Mouse (Mus musculus) cerebellum, adult 2 months (tissue): ENCODE results near the gene Cfap77. TPM values are rescaled to one million over a fixed set of nuclear protein-coding genes. Genes with fewer than 3 reads are reported as not detected.
A peak's percentile ranks its signal among the peaks of the same experiment; 100 is the strongest.

Experiments used
- DNase-seq, 2 experiments: peaks; one replicate each; pipeline ENCODE4 v3.0.0; 2021
- H3K27ac ChIP-seq: fragments of 200-500 bp; 2 replicates; pipeline ENCODE4 v1.5.1; 2012; ENCODE audit warnings: low read length, control low read depth, inconsistent platforms; ENCODE audit not compliant: insufficient read depth
- H3K27me3 ChIP-seq: fragments of 200-500 bp; 2 replicates; pipeline ENCODE4 v1.6.1; 2012; ENCODE audit warnings: inconsistent platforms, mild to moderate bottlenecking, low read length, moderate library complexity; ENCODE audit not compliant: control insufficient read depth, insufficient read depth
- H3K4me1 ChIP-seq: fragments of 200-500 bp; 2 replicates; pipeline ENCODE4 v1.6.1; 2011; ENCODE audit warnings: low read length; ENCODE audit not compliant: control insufficient read depth, insufficient read depth
- H3K4me3 ChIP-seq: fragments of 200-500 bp; replicated peaks from 2 replicates; pipeline ENCODE3; 2011; ENCODE audit warnings: mild to moderate bottlenecking, low read depth, low read length, control low read depth; ENCODE audit not compliant: insufficient read depth
- CTCF ChIP-seq: fragments of 200-500 bp; IDR thresholded peaks from 2 replicates; pipeline ENCODE4 v1.5.1; 2011; ENCODE audit warnings: low read depth, mild to moderate bottlenecking, control low read depth, low read length, moderate library complexity, borderline replicate concordance; ENCODE audit not compliant: insufficient read depth
- POLR2A ChIP-seq: fragments of 200-500 bp; IDR thresholded peaks from 2 replicates; pipeline ENCODE4 v1.6.1; 2011; ENCODE audit warnings: low read length, control low read depth, borderline replicate concordance; ENCODE audit not compliant: insufficient read depth
- WGBS: fragments of 180-500 bp; shearing (Covaris S2); methylation state at CpG from one replicate; pipeline ENCODE4 v1.1.7; 2018; 5-methylcytosine and 5-hydroxymethylcytosine counted together
- polyA plus RNA-seq: library from polyadenylated mRNA; depleted of rRNA; stranded (reverse); fragments of >200 nt; gene quantifications from 2 replicates; pipeline ENCODE4 v1.2.3, GENCODE M21; 2012

Gene Cfap77
- polyA plus RNA-seq, 1 experiment, result 0.41 TPM

GRCm38 (mm10) chr2:28998246-28998645 lies 56.6 kb downstream of the Cfap77 start:
- Histone ChIP-seq H3K4me3 (no peak overlapping the region), H3K27ac (no peak overlapping the region), H3K4me1 (no peaks in the 10 kb centered on the region), H3K27me3 (no peaks in the 10 kb centered on the region)
- WGBS, result 29% methylated on average over 5 of the region's 5 CpGs
- TF ChIP-seq CTCF (no peak), POLR2A (no peak)
- no peak for DNase-seq

GRCm38 (mm10) chr2:28997161-28997834 lies 57.6 kb downstream of the Cfap77 start:
- no peaks in the 10 kb centered on the region for H3K27me3 ChIP-seq
- no peak for DNase-seq
- no peak overlapping the region for H3K4me3 ChIP-seq
- 37% methylated on average over 14 of the region's 14 CpGs for WGBS
- no peaks in the 10 kb centered on the region for H3K4me1 ChIP-seq
- H3K27ac ChIP-seq, result no peak overlapping the region
- no peak for TF ChIP-seq CTCF
- no peak for TF ChIP-seq POLR2A

GRCm38 (mm10) chr2:28995436-28995835 lies 59.4 kb downstream of the Cfap77 start:
- no peak for TF ChIP-seq CTCF
- Histone ChIP-seq H3K4me3 (no peak overlapping the region), H3K4me1 (no peaks in the 10 kb centered on the region), H3K27me3 (no peaks in the 10 kb centered on the region), H3K27ac (no peak overlapping the region)
- 14% methylated on average over 4 of the region's 4 CpGs for WGBS
- no peak for DNase-seq

- TF ChIP-seq CTCF (no peak), POLR2A (no peak)
- 37% methylated on average over 12 of the region's 12 CpGs for WGBS
- Histone ChIP-seq H3K4me1 (no peaks in the 10 kb centered on the region; the same call in 1 of the 2 replicates), H3K27ac (no peak overlapping the region), H3K4me3 (no peak overlapping the region), H3K27me3 (no peaks in the 10 kb centered on the region)
- DNase-seq, result no peak
Observed at GRCm38 (mm10) chr2:28994014-28994413, 60.9 kb downstream of the Cfap77 start.

- no peaks in the 10 kb centered on the region for H3K27me3 ChIP-seq
- no peak for DNase-seq
- H3K4me1 ChIP-seq, result no peaks in the 10 kb centered on the region; the same call in 1 of the 2 replicates
- no peak overlapping the region for H3K27ac ChIP-seq
- 100% methylated on average over 3 of the region's 3 CpGs for WGBS
- TF ChIP-seq POLR2A (no peak), CTCF (no peak)
- H3K4me3 ChIP-seq, result no peak overlapping the region
Observed at GRCm38 (mm10) chr2:28988781-28989180, 66.1 kb downstream of the Cfap77 start.

GRCm38 (mm10) chr2:28980080-28980910 lies 74.6 kb downstream of the Cfap77 start:
- Histone ChIP-seq H3K27ac (no peak overlapping the region), H3K27me3 (no peaks in the 10 kb centered on the region), H3K4me3 (no peak overlapping the region), H3K4me1 (no peaks in the 10 kb centered on the region)
- no peak for DNase-seq
- TF ChIP-seq POLR2A (no peak), CTCF (no peak)
- WGBS, result 87% methylated on average over 20 of the region's 20 CpGs

GRCm38 (mm10) chr2:28978461-28978860 lies 76.4 kb downstream of the Cfap77 start:
- DNase-seq, result no peak
- Histone ChIP-seq H3K4me1 (peaks cover 12% of the 10 kb centered on the region), H3K27ac (no peak overlapping the region), H3K27me3 (no peaks in the 10 kb centered on the region), H3K4me3 (no peak overlapping the region)
- no peak for TF ChIP-seq POLR2A
- TF ChIP-seq CTCF, result no peak
- WGBS, result 82% methylated on average over 4 of the region's 4 CpGs

GRCm38 (mm10) chr2:28976635-28977034 lies 78.2 kb downstream of the Cfap77 start:
- DNase-seq, result peak; percentile 71 to 75
- WGBS, result 8% methylated on average over 7 of the region's 7 CpGs
- TF ChIP-seq POLR2A, result no peak
- peak; percentile 94 for TF ChIP-seq CTCF
- Histone ChIP-seq H3K4me1 (peaks cover 15% of the 10 kb centered on the region), H3K27me3 (no peaks in the 10 kb centered on the region), H3K4me3 (no peak overlapping the region), H3K27ac (no peak overlapping the region)
